Mouse (Mus musculus) stomach, postnatal 0 days (tissue): ENCODE measurements around the gene Slfn14.

ENCODE experiments used
- CTCF ChIP-seq: IDR thresholded peaks from 2 replicates; pipeline ENCODE4 v1.5.1; 2016; ENCODE audit warnings: antibody characterized with exemption, low read depth, mild to moderate bottlenecking, moderate library complexity
- EP300 ChIP-seq: optimal IDR thresholded peaks from 2 replicates; pipeline ENCODE3; 2016; ENCODE audit warnings: antibody characterized with exemption

DNA sequence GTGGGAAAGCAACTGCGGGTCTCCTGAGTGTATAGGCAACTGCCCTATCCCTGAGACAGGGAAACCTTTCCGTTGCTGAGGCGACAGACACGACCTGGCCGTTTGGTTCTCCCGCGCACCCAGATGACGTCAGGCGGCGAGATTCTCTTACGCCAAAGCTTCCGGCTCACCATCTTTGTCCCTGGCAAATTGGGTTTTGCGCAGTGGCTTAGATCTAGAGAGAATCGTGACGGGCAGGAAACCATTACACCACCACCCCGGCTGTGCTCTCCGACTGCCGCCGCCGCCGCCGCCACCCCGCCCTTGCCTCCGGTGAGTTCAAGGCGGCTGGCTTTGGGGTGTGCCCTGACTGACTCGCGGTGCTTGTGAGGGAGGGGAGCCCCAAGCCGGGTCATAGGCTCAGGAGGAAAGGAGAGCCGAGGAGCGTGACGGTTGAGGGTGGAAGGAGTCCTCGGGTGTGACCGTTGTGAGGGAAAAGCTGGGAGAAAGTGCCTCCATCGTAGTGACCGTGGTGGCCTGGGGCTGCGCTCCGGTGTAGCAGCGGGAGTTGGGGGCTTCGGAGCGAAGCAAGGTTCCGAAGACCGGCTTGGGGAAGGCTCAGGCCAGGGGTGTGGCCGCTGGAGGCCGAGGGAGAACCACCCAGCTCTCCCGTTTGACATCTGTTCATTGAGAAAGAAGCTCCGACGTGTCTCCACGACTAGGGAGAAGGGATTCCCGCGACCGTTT is 16.2 kb upstream of the Slfn14 start, which contains the start of gene Pex12:
- TF ChIP-seq CTCF (no peak), EP300 (no peak)
